Mouse (Mus musculus) adrenal gland, adult 2 months (tissue): ENCODE results near the gene Igf2r. TPM values are rescaled to one million over a fixed set of nuclear protein-coding genes. Genes with fewer than 3 reads are reported as not detected.
A peak's percentile ranks its signal among the peaks of the same experiment; 100 is the strongest.

Experiments used
- DNase-seq: peaks from one replicate; pipeline ENCODE4 v3.0.0; 2021
- polyA plus RNA-seq: library from polyadenylated mRNA; depleted of rRNA; stranded (reverse); fragments of >200 nt; gene quantifications from 2 replicates; pipeline ENCODE4 v1.2.3, GENCODE M21; 2012; rRNA removed
- total RNA-seq, 2 experiments: library from RNA; stranded (reverse); gene quantifications; 2 replicates each; pipeline ENCODE4 v1.2.3; 2021

Igf2r gene
- total and polyA plus RNA-seq, 3 experiments = 23.2 to 74.7 (median 66.8) TPM

DNA sequence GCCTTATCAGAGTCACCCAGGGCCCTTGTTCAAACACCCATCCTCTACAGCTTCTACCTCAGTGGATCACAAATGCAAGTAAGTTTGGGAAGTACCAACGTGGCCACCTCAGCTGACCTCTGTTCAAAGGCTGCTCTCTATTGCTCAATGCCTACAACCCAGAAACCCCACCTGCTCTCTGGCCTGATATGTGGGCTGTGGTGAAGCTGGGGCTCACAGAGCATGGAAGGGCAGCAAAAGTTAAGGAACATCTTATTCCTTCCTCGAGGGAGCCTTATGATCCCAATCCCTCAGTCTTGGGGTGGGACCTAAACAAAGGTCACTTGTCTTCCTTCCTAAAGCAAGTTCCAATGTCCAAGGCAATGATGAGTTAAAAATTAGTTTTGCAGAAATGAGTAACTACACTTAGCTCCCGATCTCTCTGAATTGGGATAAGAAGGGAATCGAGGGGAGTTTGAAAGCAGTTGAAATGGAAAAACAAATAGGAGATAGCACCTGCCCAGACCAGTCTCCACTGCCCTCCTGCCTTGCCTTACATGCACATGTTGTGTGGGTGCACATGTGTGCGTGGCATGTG is 98.3 kb downstream of the Igf2r start:
- no peak for DNase-seq

DNA sequence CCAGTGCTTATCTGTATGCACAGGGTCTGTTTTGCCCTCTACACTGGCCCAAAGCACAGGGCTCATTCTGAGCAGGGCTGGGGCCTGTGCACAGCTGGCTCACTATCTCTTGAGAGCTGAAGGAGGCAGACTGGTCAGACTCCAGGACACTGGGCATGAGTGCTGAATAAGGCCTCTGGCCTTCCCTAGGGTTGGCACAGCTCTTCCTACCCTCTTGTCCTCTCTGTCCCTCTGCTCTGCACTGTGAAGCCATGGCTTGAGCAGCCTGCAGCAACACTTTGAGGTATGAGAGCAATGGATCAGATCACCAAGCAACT is 100.1 kb downstream of the Igf2r start:
- DNase-seq = no peak

DNA sequence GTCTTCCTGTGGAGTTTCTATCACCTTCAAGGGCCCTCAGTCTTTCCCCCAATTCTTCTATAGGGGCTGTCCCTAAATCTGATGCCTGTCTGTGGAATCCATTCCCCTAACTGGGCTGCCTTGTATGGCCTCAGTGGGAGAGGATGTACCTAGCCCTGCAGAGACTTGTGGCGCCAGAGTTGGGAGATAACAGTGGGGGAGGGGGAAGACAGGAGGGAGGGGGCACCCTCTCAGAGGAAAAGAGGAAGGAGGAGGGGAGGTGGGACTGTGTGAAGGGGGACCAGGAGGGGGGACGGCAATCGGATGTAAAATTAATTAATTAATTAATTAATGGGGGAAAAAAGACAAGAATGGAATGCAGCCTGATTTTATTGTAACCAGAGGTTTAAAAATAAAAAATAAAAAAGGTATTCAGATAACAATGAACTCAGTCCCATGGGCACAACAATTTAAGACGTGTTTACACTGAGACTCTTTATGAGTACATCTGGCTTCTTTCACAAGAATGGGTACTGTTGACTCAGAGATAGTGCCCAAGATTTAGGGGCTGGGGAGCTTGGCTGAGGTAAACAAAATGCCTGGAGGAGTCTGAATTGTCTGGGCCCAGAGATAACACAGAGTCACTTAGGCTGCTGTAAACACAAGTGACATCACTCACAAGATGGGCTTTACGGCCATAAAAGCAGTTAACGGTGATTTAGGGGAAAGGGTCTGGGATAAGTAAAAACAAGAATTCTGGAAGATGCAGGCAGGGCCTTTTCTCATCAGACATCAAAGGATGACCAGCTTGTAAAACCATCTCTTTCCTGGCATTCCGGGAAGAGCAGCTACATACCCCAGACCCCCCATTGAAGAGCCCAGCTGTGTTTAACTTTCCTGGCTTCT is 100.7 kb downstream of the Igf2r start:
- no peak for DNase-seq

- peak; percentile 70 for DNase-seq
Measured at GRCm38 (mm10) chr17:12664156-12664555, 105.3 kb downstream of the Igf2r start.

DNA sequence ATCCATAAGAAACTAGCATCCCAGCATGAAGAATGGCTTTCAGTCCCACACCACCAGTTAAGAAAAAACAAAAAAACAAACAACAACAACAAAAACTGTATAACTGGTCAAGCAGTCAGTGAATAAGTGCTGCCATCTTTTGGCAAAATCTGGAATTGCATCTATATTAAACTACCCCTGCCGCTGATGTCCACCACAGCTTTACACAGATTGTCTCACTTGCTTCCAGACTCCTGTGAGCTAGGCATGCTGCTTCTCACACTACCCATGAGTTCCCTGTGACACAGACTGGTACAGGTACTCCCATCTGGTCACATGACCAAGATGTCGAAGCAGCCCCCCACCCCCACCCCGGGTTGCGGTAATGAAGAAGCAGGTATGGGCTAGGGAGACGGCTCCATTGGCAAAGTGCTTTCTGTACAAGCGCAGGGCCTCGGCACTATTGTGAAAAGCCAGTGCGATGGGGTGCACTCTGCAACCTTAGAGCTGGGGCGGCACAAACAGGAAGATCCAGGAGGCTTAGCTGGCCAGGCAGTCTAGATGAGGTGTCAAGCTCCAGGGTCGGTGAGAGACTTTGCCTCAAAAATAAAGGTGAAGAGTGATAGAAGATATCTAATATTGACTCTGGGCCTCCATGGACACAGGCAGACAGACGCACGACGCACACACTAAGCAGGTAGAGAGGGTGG is 108.7 kb downstream of the Igf2r start:
- no peak for DNase-seq

DNA sequence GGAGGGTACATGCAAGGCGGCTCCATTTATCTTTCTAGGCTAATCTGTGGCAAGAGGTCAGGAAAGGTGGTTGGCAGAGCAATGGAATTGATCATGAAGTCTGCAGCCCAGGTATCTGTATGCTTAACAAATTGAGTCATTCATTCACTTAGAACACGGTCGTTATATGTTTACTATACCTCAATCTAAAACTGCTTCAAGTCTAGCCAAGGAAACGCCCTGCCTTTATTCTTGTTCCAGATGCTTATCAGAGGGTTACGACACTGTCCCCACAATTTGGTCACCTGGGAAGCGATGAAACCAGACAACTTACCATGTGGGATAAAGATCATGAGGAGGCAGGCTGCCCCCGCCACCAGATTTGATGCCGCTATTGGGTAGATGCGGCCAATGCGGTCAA is 110.2 kb downstream of the Igf2r start:
- DNase-seq = no peak

GRCm38 (mm10) chr17:12658784-12659183 is 110.7 kb downstream of the Igf2r start:
- DNase-seq = no peak

DNA sequence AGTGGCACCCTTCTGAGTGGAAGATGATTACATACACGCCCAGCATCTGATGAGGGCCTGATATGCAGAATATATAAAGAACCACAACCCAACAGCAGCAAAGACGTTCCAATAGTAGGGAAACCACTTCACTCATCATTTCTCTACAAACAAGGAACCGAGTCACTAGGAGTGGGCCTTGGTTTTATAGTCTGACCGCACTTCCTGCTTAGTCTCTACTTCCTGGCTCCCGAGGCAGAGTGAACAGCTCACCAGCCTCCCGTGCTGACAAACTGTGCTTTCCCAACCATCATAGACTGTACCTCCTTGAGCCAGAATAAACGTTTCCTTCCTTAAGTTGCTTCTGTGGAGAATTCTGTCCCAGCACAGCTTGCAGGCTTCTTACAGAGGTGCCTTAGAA is 113.6 kb downstream of the Igf2r start:
- DNase-seq = no peak

GRCm38 (mm10) chr17:12654061-12654460 is 115.4 kb downstream of the Igf2r start:
- DNase-seq = no peak

GRCm38 (mm10) chr17:12652604-12653003 is 116.9 kb downstream of the Igf2r start:
- DNase-seq = no peak

GRCm38 (mm10) chr17:12645461-12645860 is 124.0 kb downstream of the Igf2r start:
- DNase-seq = no peak

DNA sequence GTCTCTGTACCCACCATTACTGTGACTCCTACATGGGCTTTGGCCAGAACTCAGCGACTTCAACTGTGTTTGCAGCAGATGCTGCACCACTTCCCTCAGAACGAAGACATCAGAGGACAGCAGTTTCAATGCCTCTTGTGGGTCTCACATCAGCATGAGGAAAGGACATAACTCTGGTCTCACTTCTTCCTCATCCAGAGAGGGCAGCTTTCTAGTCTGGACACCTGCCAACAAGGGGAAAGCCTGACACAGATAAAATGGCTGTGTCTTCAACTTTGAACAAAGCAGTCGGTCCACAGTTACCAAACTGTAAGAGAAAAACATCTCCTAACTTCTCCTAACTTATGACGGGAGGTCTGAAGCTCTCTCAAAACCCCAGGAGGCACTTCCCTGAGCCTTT is 128.4 kb downstream of the Igf2r start:
- no peak for DNase-seq

DNA sequence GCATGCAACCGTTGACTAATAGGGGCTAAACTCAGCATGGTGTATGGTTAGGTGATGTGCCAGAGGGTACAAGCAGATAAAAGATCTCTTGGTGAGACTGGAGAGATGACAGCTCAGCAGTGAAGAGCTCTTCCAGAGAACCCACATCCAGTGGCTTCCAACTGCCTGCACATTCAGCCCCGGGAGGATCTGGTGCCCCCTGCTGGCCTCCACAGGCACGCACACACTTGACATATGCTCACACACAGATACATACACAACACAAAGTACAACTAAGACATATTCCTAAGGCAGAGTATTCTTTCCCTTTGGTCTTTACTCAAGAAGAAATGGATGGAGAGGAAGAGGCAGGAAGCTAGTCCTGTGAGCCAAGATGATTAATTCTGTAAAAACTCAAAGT is 129.9 kb downstream of the Igf2r start:
- no peak for DNase-seq

- no peak for DNase-seq
Measured at GRCm38 (mm10) chr17:12634814-12635213, 134.7 kb downstream of the Igf2r start.

Other genes starting within 250 kb of the Igf2r start
- not detected for gene Slc22a2, start 185.5 kb downstream of the Igf2r start, total RNA-seq
- 0.04 and 0.12 TPM in 2 replicates for gene Slc22a2, start 185.5 kb downstream of the Igf2r start, polyA plus RNA-seq
- gene Slc22a1, start 93.8 kb downstream of the Igf2r start, total RNA-seq = 1 to 10 TPM in 1 of 2 experiments, not detected in 1; 1.7 TPM
- gene Slc22a1, start 93.8 kb downstream of the Igf2r start, polyA plus RNA-seq = 0.11 and 0.29 TPM in 2 replicates
- gene Mas1, start 98.5 kb upstream of the Igf2r start, total RNA-seq = not detected
- gene Mas1, start 98.5 kb upstream of the Igf2r start, polyA plus RNA-seq = not detected in 2 replicates
- under 1 TPM in 1 of 2 experiments, not detected in 1; 0.21 TPM for gene Mrgprh, start 106.4 kb upstream of the Igf2r start, total RNA-seq
- gene Mrgprh, start 106.4 kb upstream of the Igf2r start, polyA plus RNA-seq = 0.11 TPM in 1 of 2 replicates, not detected in the other
- gene Pnldc1, start 140.6 kb upstream of the Igf2r start, total RNA-seq = 1 to 10 TPM; 4.6 TPM
- 1.5 and 2.8 TPM in 2 replicates for gene Pnldc1, start 140.6 kb upstream of the Igf2r start, polyA plus RNA-seq
- 100 to 1,000 TPM; 208 to 230 TPM for gene Tcp1, start 146.0 kb upstream of the Igf2r start, total RNA-seq
- 27.8 and 34.9 TPM in 2 replicates for gene Tcp1, start 146.0 kb upstream of the Igf2r start, polyA plus RNA-seq
- 10 to 100 TPM; 59.6 to 81.3 TPM for gene Mrpl18, start 146.7 kb upstream of the Igf2r start, total RNA-seq
- 24.1 and 26.7 TPM in 2 replicates for gene Mrpl18, start 146.7 kb upstream of the Igf2r start, polyA plus RNA-seq
- 1 to 10 TPM; 2.4 to 6.4 TPM for gene Acat3, start 170.9 kb upstream of the Igf2r start, total RNA-seq
- gene Acat3, start 170.9 kb upstream of the Igf2r start, polyA plus RNA-seq = 0.15 and 0.33 TPM in 2 replicates
- gene Acat2, start 191.1 kb upstream of the Igf2r start, total RNA-seq = 100 to 1,000 TPM; 108 to 139 TPM
- 19.4 and 20.3 TPM in 2 replicates for gene Acat2, start 191.1 kb upstream of the Igf2r start, polyA plus RNA-seq
- 10 to 100 TPM; 54.5 to 60.2 TPM for gene Wtap, start 224.5 kb upstream of the Igf2r start, total RNA-seq
- gene Wtap, start 224.5 kb upstream of the Igf2r start, polyA plus RNA-seq = 12.2 and 12.8 TPM in 2 replicates
- gene Sod2, start 237.2 kb upstream of the Igf2r start, total RNA-seq = 100 to 1,000 TPM; 464 to 485 TPM
- gene Sod2, start 237.2 kb upstream of the Igf2r start, polyA plus RNA-seq = 1,090 and 1,205 TPM in 2 replicates